Mouse (Mus musculus) kidney, postnatal 0 days (tissue): Measurements from ENCODE around the gene Srl. TPM values are rescaled to one million over a fixed set of nuclear protein-coding genes. Genes with fewer than 3 reads are reported as not detected.

Source experiments
- ATAC-seq: fragments of 200-750 bp; cut with Nextera tagmentation; replicated peaks from 2 replicates; pipeline ENCODE4 v1.8.0; 2017; ENCODE audit warnings: low read depth, moderate number of reproducible peaks, moderate TSS enrichment, moderate library complexity; ENCODE audit not compliant: low FRiP score
- DNase-seq: peaks from one replicate; pipeline ENCODE4 v3.0.0-alpha.2; 2016; ENCODE audit warnings: low spot score
- H3K27ac ChIP-seq: fragments of 300-500 bp; sonication (generic); 2 replicates; pipeline ENCODE4 v1.5.1; 2014; ENCODE audit warnings: mild to moderate bottlenecking
- H3K27me3 ChIP-seq: fragments of 300-500 bp; sonication (generic); 2 replicates; pipeline ENCODE4 v1.6.1; 2014; ENCODE audit warnings: low read length, mixed read lengths; ENCODE audit not compliant: insufficient read depth
- H3K36me3 ChIP-seq: fragments of 300-500 bp; sonication (generic); 2 replicates; pipeline ENCODE4 v1.6.1; 2014; ENCODE audit warnings: low read length, mixed read lengths; ENCODE audit not compliant: insufficient read depth
- H3K4me1 ChIP-seq: fragments of 300-500 bp; sonication (generic); replicated peaks from 2 replicates; pipeline ENCODE4 v1.6.1; 2014; ENCODE audit warnings: antibody characterized with exemption, low read length, mixed read lengths; ENCODE audit not compliant: insufficient read depth
- H3K4me2 ChIP-seq: fragments of 300-500 bp; sonication (generic); 2 replicates; pipeline ENCODE4 v1.6.1; 2014; ENCODE audit warnings: mild to moderate bottlenecking, low read length, moderate library complexity, mixed read lengths
- H3K4me3 ChIP-seq: fragments of 300-500 bp; sonication (generic); replicated peaks from 2 replicates; pipeline ENCODE4 v1.5.1; 2014; ENCODE audit warnings: low read depth, low read length
- H3K9ac ChIP-seq: fragments of 300-500 bp; sonication (generic); 2 replicates; pipeline ENCODE4 v1.6.1; 2014; ENCODE audit warnings: low read depth, low read length
- H3K9me3 ChIP-seq: fragments of 300-500 bp; sonication (generic); replicated peaks from 2 replicates; pipeline ENCODE4 v1.6.1; 2016; ENCODE audit warnings: low read length, inconsistent platforms, mixed read lengths
- CTCF ChIP-seq: IDR thresholded peaks from 2 replicates; pipeline ENCODE4 v1.5.1; 2016; ENCODE audit warnings: antibody characterized with exemption, low read depth, mild to moderate bottlenecking, moderate library complexity
- WGBS: fragments of 180-500 bp; shearing (Covaris S2); extraction: QIAGEN DNeasy Blood & Tissue Kit; methylation state at CpG from one replicate; pipeline ENCODE4 v1.1.7; 2014; 5-methylcytosine and 5-hydroxymethylcytosine counted together
- polyA plus RNA-seq: library from polyadenylated mRNA; unstranded; fragments of >200 nt; fragmentation: Nextera tagmentation; extraction: Ambion mirVana; gene quantifications from 2 replicates; pipeline ENCODE4 v1.2.1, GENCODE M21; 2015

Gene Srl
- polyA plus RNA-seq, 1 experiment from 2014 or later, result 8.5 TPM

- no peak overlapping the region for H3K27ac ChIP-seq
- TF ChIP-seq CTCF, result no peak
- no peaks in the 10 kb centered on the region for H3K9me3 ChIP-seq
- no peak overlapping the region for H3K4me3 ChIP-seq
- H3K4me2 ChIP-seq, result no peak overlapping the region
- ATAC-seq (no peak), DNase-seq (no peak)
- no peaks in the 10 kb centered on the region for H3K4me1 ChIP-seq
- no peaks in the 10 kb centered on the region for H3K27me3 ChIP-seq
- no peak overlapping the region for H3K9ac ChIP-seq
- no peaks in the 10 kb centered on the region for H3K36me3 ChIP-seq
These were observed 39.0 kb downstream of the Srl start for GRCm38 (mm10) chr16:4502568-4502967.

GRCm38 (mm10) chr16:4501703-4502102, 39.9 kb downstream of the Srl start:
- DNase-seq, result no peak
- Histone ChIP-seq H3K4me3 (no peak overlapping the region), H3K36me3 (no peaks in the 10 kb centered on the region), H3K4me1 (no peaks in the 10 kb centered on the region; the same call in 1 of the 2 replicates), H3K27me3 (no peaks in the 10 kb centered on the region), H3K4me2 (no peak overlapping the region), H3K9me3 (no peaks in the 10 kb centered on the region), H3K9ac (no peak overlapping the region), H3K27ac (no peak overlapping the region)
- no peak for ATAC-seq
- TF ChIP-seq CTCF, result no peak
- WGBS, result 63% methylated on average over 3 of the region's 3 CpGs

GRCm38 (mm10) chr16:4500598-4501385, 40.8 kb downstream of the Srl start:
- ATAC-seq, result no peak
- TF ChIP-seq CTCF, result no peak
- 78% methylated on average over 8 of the region's 8 CpGs for WGBS
- Histone ChIP-seq H3K4me3 (no peak overlapping the region), H3K27me3 (no peaks in the 10 kb centered on the region), H3K27ac (no peak overlapping the region), H3K36me3 (no peaks in the 10 kb centered on the region), H3K9ac (no peak overlapping the region), H3K4me1 (no peaks in the 10 kb centered on the region; the same call in 1 of the 2 replicates), H3K4me2 (no peak overlapping the region), H3K9me3 (no peaks in the 10 kb centered on the region)
- DNase-seq, result no peak

- H3K27me3 ChIP-seq, result no peaks in the 10 kb centered on the region
- WGBS, result 42% methylated on average over 8 of the region's 8 CpGs
- no peak overlapping the region for H3K9ac ChIP-seq
- H3K4me1 ChIP-seq, result no peaks in the 10 kb centered on the region; the same call in 1 of the 2 replicates
- no peaks in the 10 kb centered on the region for H3K9me3 ChIP-seq
- no peaks in the 10 kb centered on the region for H3K36me3 ChIP-seq
- H3K4me3 ChIP-seq, result no peak overlapping the region
- TF ChIP-seq CTCF, result no peak
- no peak overlapping the region for H3K4me2 ChIP-seq
- DNase-seq, result peak; percentile 37
- ATAC-seq, result peak; percentile 91
- H3K27ac ChIP-seq, result peak overlapping the region; percentile 54; the same call in 1 of the 2 replicates
These were observed 43.6 kb downstream of the Srl start for GRCm38 (mm10) chr16:4497762-4498607.

GRCm38 (mm10) chr16:4496470-4496869, 45.1 kb downstream of the Srl start:
- Histone ChIP-seq H3K27ac (no peak overlapping the region), H3K4me3 (no peak overlapping the region), H3K9me3 (no peaks in the 10 kb centered on the region), H3K27me3 (no peaks in the 10 kb centered on the region), H3K4me2 (no peak overlapping the region), H3K4me1 (no peaks in the 10 kb centered on the region; the same call in 1 of the 2 replicates), H3K36me3 (no peaks in the 10 kb centered on the region), H3K9ac (no peak overlapping the region)
- DNase-seq (no peak), ATAC-seq (no peak)
- 81% methylated on average over 3 of the region's 3 CpGs for WGBS
- TF ChIP-seq CTCF, result no peak

- Histone ChIP-seq H3K4me3 (no peak overlapping the region), H3K9ac (no peak overlapping the region), H3K9me3 (no peaks in the 10 kb centered on the region), H3K27me3 (no peaks in the 10 kb centered on the region), H3K4me1 (no peaks in the 10 kb centered on the region; the same call in 1 of the 2 replicates), H3K27ac (no peak overlapping the region), H3K36me3 (no peaks in the 10 kb centered on the region), H3K4me2 (no peak overlapping the region)
- no peak for ATAC-seq
- TF ChIP-seq CTCF, result no peak
- no peak for DNase-seq
- 81% methylated on average over 5 of the region's 5 CpGs for WGBS
These were observed 45.8 kb downstream of the Srl start for GRCm38 (mm10) chr16:4495861-4496260.
